Comparison of ENCODE assay signal across 11 mouse cellular contexts in genomic region chr6:76977817-76978216, GRCm38 (mm10).
DNase-seq lines count a peak whose midpoint lies in the region; ATAC-seq and TF ChIP-seq lines count a peak whose summit lies in the region.
"Had no signal": no experiment of that assay in that cellular context is flagged by ENCODE, and none has a peak within 500 bp of the region (broad histone marks: within the 10 kb centered on the region; RNA-seq: fewer than 3 reads in every experiment).

No protein-coding gene starts in this region.

- no peak overlapping the region for H3K4me2 ChIP-seq in hindbrain, embryonic 12.5 days (replicated peaks)
- no peak overlapping the region for H3K4me2 ChIP-seq in hindbrain, postnatal 0 days (ENCODE audit: low read depth, low read length)
- no peak overlapping the region for H3K4me2 ChIP-seq in neural tube, embryonic 15.5 days
- H3K4me2 ChIP-seq: embryonic facial prominence, embryonic 15.5 days; limb, embryonic 12.5 days; midbrain, embryonic 12.5 days had no signal

- H3K4me3 ChIP-seq in hindbrain, embryonic 10.5 days, result no peak overlapping the region
- H3K4me3 ChIP-seq in hindbrain, embryonic 12.5 days, result no peak overlapping the region
- H3K4me3 ChIP-seq in hindbrain, postnatal 0 days (ENCODE audit: low read length), result no peak overlapping the region
- H3K4me3 ChIP-seq in neural tube, embryonic 15.5 days (replicated peaks), result no peak overlapping the region
- H3K4me3 ChIP-seq: embryonic facial prominence, embryonic 15.5 days; limb, embryonic 12.5 days; midbrain, embryonic 12.5 days had no signal

- no peaks in the 10 kb centered on the region for H3K9me3 ChIP-seq in hindbrain, embryonic 10.5 days
- H3K9me3 ChIP-seq in hindbrain, embryonic 12.5 days (replicated peaks), result no peaks in the 10 kb centered on the region
- no peaks in the 10 kb centered on the region for H3K9me3 ChIP-seq in hindbrain, postnatal 0 days (ENCODE audit: low read length)
- H3K9me3 ChIP-seq in neural tube, embryonic 15.5 days (replicated peaks), result no peaks in the 10 kb centered on the region
- H3K9me3 ChIP-seq: embryonic facial prominence, embryonic 15.5 days; limb, embryonic 12.5 days; midbrain, embryonic 12.5 days had no signal

- H3K36me3 ChIP-seq in hindbrain, embryonic 10.5 days, result no peaks in the 10 kb centered on the region
- no peaks in the 10 kb centered on the region for H3K36me3 ChIP-seq in hindbrain, embryonic 12.5 days
- no peaks in the 10 kb centered on the region for H3K36me3 ChIP-seq in hindbrain, postnatal 0 days (ENCODE audit: insufficient read depth, low read length)
- H3K36me3 ChIP-seq in neural tube, embryonic 15.5 days, result no peaks in the 10 kb centered on the region
- H3K36me3 ChIP-seq: embryonic facial prominence, embryonic 15.5 days; limb, embryonic 12.5 days; midbrain, embryonic 12.5 days had no signal

- no peak for ATAC-seq in hindbrain, embryonic 12.5 days (ENCODE audit: low FRiP score)
- peak; percentile 53 for ATAC-seq in hindbrain, postnatal 0 days
- peak; percentile 50; the same call in 1 of the 2 replicates for ATAC-seq in neural tube, embryonic 15.5 days (ENCODE audit: low FRiP score)

- H3K27me3 ChIP-seq in hindbrain, embryonic 10.5 days (ENCODE audit: insufficient read depth, poor library complexity, severe bottlenecking), result no peaks in the 10 kb centered on the region
- no peaks in the 10 kb centered on the region for H3K27me3 ChIP-seq in hindbrain, embryonic 12.5 days
- no peaks in the 10 kb centered on the region for H3K27me3 ChIP-seq in hindbrain, postnatal 0 days (ENCODE audit: insufficient read depth, low read length)
- no peaks in the 10 kb centered on the region for H3K27me3 ChIP-seq in neural tube, embryonic 15.5 days (replicated peaks)
- H3K27me3 ChIP-seq: embryonic facial prominence, embryonic 15.5 days; limb, embryonic 12.5 days; midbrain, embryonic 12.5 days had no signal

- peaks cover 8% of the 10 kb centered on the region; the same call in 1 of the 2 replicates for H3K4me1 ChIP-seq in hindbrain, embryonic 10.5 days (replicated peaks)
- no peaks in the 10 kb centered on the region; the same call in 1 of the 2 replicates for H3K4me1 ChIP-seq in hindbrain, embryonic 12.5 days
- H3K4me1 ChIP-seq in hindbrain, postnatal 0 days (ENCODE audit: insufficient read depth, low read length), result no peaks in the 10 kb centered on the region
- H3K4me1 ChIP-seq in neural tube, embryonic 15.5 days, result peaks cover 4% of the 10 kb centered on the region; the same call in 1 of the 2 replicates
- H3K4me1 ChIP-seq: embryonic facial prominence, embryonic 15.5 days had no signal

- no peak overlapping the region for H3K27ac ChIP-seq in hindbrain, embryonic 10.5 days
- H3K27ac ChIP-seq in hindbrain, embryonic 12.5 days, result no peak overlapping the region; the same call in 1 of the 2 replicates
- no peak overlapping the region; the same call in 1 of the 2 replicates for H3K27ac ChIP-seq in hindbrain, postnatal 0 days
- peak overlapping the region; percentile 37; the same call in 1 of the 2 replicates for H3K27ac ChIP-seq in neural tube, embryonic 15.5 days (replicated peaks)
- H3K27ac ChIP-seq: embryonic facial prominence, embryonic 15.5 days; limb, embryonic 12.5 days; midbrain, embryonic 12.5 days had no signal

- 18% methylated on average over 3 of the region's 3 CpGs for WGBS in hindbrain, embryonic 10.5 days
- 14% methylated on average over 3 of the region's 3 CpGs for WGBS in hindbrain, embryonic 12.5 days
- 3% methylated on average over 3 of the region's 3 CpGs for WGBS in hindbrain, postnatal 0 days
- 26% methylated on average over 3 of the region's 3 CpGs for WGBS in neural tube, embryonic 15.5 days

- peak; percentile 4 for DNase-seq in hindbrain, embryonic 10.5 days (ENCODE audit: low spot score)
- peak; percentile 27 for DNase-seq in embryo, embryonic 10 days (ENCODE audit: low spot score)
- DNase-seq in hindbrain, postnatal 0 days (ENCODE audit: low spot score), result peak; percentile 58
- no peak for DNase-seq in ovary, postnatal 14 days (ENCODE audit: low spot score)
- DNase-seq in adrenal gland, adult (ENCODE audit: inconsistent age in 2 of 2, low spot score in 1 of 2), result no peak
- DNase-seq in frontal cortex, postnatal 36 days (ENCODE audit: low spot score in 2 of 2), result no peak

- no peak overlapping the region for H3K9ac ChIP-seq in hindbrain, embryonic 12.5 days
- no peak overlapping the region for H3K9ac ChIP-seq in hindbrain, postnatal 0 days (replicated peaks; ENCODE audit: low read length)
- H3K9ac ChIP-seq in neural tube, embryonic 15.5 days (replicated peaks), result no peak overlapping the region
- H3K9ac ChIP-seq: embryonic facial prominence, embryonic 15.5 days; limb, embryonic 12.5 days; midbrain, embryonic 12.5 days had no signal

- TF ChIP-seq CTCF in hindbrain, postnatal 0 days (IDR thresholded peaks at IDR 0.05; ENCODE audit: low read depth), result peak; percentile 36

Comparison
In these comparisons a context has a peak if more than half of its experiments do, and no peak if none do; other contexts are left out.
1. DNase-seq: peak in hindbrain, embryonic 10.5 days (single experiment), embryo, embryonic 10 days (single experiment) and hindbrain, postnatal 0 days (single experiment); none in ovary, postnatal 14 days (single experiment), adrenal gland, adult (0 of 2) and frontal cortex, postnatal 36 days (0 of 2).